Mouse (Mus musculus) midbrain, embryonic 11.5 days (tissue): Measurements from ENCODE around the gene Folr1. TPM values are rescaled to one million over a fixed set of nuclear protein-coding genes. Genes with fewer than 3 reads are reported as not detected.

ENCODE experiments used
- ATAC-seq: fragments of 200-750 bp; cut with Nextera tagmentation; 2 replicates; pipeline ENCODE4 v1.8.0; 2017; ENCODE audit warnings: moderate TSS enrichment, moderate library complexity; ENCODE audit not compliant: low FRiP score
- DNase-seq: peaks from one replicate; pipeline ENCODE4 v3.0.0; 2015; ENCODE audit warnings: low spot score; ENCODE audit errors: missing footprints
- H3K27ac ChIP-seq: fragments of 300-500 bp; sonication (generic); 2 replicates; pipeline ENCODE4 v1.5.1; 2014; ENCODE audit warnings: low read depth, low read length
- H3K27me3 ChIP-seq: fragments of 300-500 bp; sonication (generic); 2 replicates; pipeline ENCODE4 v1.6.1; 2014; ENCODE audit warnings: mild to moderate bottlenecking, low read length, moderate library complexity, mixed read lengths; ENCODE audit not compliant: control insufficient read depth, insufficient read depth
- H3K36me3 ChIP-seq: fragments of 300-500 bp; sonication (generic); 2 replicates; pipeline ENCODE4 v1.6.1; 2014; ENCODE audit warnings: mild to moderate bottlenecking, low read length, moderate library complexity, mixed read lengths; ENCODE audit not compliant: control insufficient read depth, insufficient read depth
- H3K4me1 ChIP-seq: fragments of 300-500 bp; sonication (generic); 2 replicates; pipeline ENCODE4 v1.6.1; 2014; ENCODE audit warnings: low read length; ENCODE audit not compliant: control insufficient read depth, insufficient read depth
- H3K4me2 ChIP-seq: fragments of 300-500 bp; sonication (generic); 2 replicates; pipeline ENCODE4 v1.6.1; 2014; ENCODE audit warnings: mild to moderate bottlenecking, moderate library complexity
- H3K4me3 ChIP-seq: fragments of 300-500 bp; sonication (generic); 2 replicates; pipeline ENCODE4 v1.5.1; 2014; ENCODE audit warnings: low read depth, low read length
- H3K9ac ChIP-seq: fragments of 300-500 bp; sonication (generic); 2 replicates; pipeline ENCODE4 v1.6.1; 2014; ENCODE audit warnings: low read length
- H3K9me3 ChIP-seq: fragments of 300-500 bp; sonication (generic); 2 replicates; pipeline ENCODE4 v1.6.1; 2016; ENCODE audit warnings: low read length; ENCODE audit not compliant: control insufficient read depth
- WGBS: fragments of 180-500 bp; shearing (Covaris S2); extraction: QIAGEN DNeasy Blood & Tissue Kit; methylation state at CpG from one replicate; pipeline ENCODE4 v1.1.7; 2014; 5-methylcytosine and 5-hydroxymethylcytosine counted together
- polyA plus RNA-seq: library from polyadenylated mRNA; unstranded; fragments of >200 nt; fragmentation: Nextera tagmentation; extraction: Ambion mirVana; gene quantifications from 2 replicates; pipeline ENCODE4 v1.2.1, GENCODE M21; 2014

Folr1 gene
- polyA plus RNA-seq = 11.6 and 12.4 TPM in 2 replicates

DNA sequence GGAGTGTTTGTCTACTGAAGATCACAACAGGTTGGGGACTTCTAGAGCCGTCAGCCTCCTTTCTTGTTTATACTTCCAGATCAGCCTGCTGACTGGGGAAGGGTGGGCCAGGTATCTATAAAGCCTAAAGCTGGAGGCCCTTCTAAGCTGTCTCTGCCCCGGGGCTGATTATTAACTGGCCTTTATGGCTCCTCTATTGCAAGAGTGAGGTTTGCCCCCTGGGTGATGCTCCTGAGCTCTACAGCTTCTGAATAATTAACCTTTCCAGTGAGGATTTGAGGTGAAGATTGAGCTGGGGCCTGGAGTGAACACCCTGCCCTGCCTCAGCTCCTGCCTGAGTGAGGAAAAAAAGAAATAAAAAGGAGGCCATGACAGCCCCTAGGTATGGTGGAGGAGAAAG lies at the start of gene Folr1:
Gene Folr1 (minus strand): TSS at position 160 of the 400 bp plus-strand sequence.
- Histone ChIP-seq H3K4me2 (no peak within 1 kb of the TSS), H3K4me1 (peaks cover 9% of the 10 kb centered on the region; the same call in 1 of the 2 replicates), H3K27ac (no peak within 1 kb of the TSS), H3K9ac (no peak within 1 kb of the TSS), H3K27me3 (no peaks in the 10 kb centered on the region), H3K9me3 (no peaks in the 10 kb centered on the region), H3K36me3 (no peaks in the 10 kb centered on the region), H3K4me3 (no peak within 1 kb of the TSS)
- WGBS = 85% methylated on average over 2 of the region's 2 CpGs
- DNase-seq = no peak
- no peak for ATAC-seq

DNA sequence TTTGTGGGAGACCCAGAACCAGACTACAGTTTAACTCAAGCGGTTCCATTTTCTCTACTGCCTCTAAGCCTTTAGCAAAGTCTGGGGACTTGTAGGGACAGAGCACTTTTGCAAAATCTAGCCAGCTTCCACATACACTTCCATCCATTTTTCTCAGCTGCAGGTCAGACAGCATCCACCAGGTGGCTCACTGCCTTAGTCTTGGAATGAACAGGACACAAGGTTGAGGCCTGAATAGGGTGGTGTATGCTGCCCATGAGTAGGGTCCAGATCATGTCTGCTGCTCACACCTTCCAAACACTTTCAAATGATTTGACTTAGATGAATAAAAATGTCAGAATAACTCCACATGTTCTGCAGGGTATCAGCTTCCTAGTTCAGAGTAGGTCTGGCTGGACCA lies 47.5 kb upstream of the Folr1 start:
- peaks cover 4% of the 10 kb centered on the region for H3K36me3 ChIP-seq
- H3K27me3 ChIP-seq = no peaks in the 10 kb centered on the region
- H3K4me2 ChIP-seq = no peak overlapping the region
- no peak overlapping the region for H3K4me3 ChIP-seq
- H3K4me1 ChIP-seq = no peaks in the 10 kb centered on the region
- DNase-seq = peak; percentile 96
- ATAC-seq = peak; percentile 82
- H3K9me3 ChIP-seq = no peaks in the 10 kb centered on the region
- no peak overlapping the region for H3K27ac ChIP-seq
- 11% methylated on average over 1 of the region's 1 CpGs for WGBS
- no peak overlapping the region for H3K9ac ChIP-seq

DNA sequence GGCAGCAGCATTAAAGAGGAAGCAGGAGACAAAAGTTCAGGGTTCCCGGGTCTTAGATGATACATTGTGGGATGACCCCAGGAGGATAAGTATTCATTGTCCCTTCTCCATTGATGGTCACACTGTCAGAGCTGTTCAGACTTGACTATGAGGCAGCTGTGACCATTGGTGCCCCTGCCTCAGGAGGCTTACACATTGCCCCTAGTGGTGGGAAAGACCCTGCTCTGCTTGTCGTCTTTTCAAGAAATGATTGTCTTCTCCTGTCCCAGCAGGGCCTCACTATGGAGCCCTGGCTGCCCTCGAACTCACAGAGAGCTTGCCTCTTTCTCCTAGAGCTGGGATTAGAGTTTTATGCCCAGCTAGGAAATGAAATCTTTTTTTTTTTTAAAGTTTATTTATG lies 41.4 kb upstream of the Folr1 start:
- Histone ChIP-seq H3K4me3 (no peak overlapping the region), H3K27ac (no peak overlapping the region), H3K27me3 (no peaks in the 10 kb centered on the region), H3K36me3 (peaks cover 20% of the 10 kb centered on the region), H3K9ac (no peak overlapping the region), H3K4me2 (no peak overlapping the region), H3K9me3 (no peaks in the 10 kb centered on the region), H3K4me1 (peaks cover 4% of the 10 kb centered on the region)
- DNase-seq = peak; percentile 78
- WGBS = 61% methylated on average over 3 of the region's 3 CpGs
- no peak for ATAC-seq

DNA sequence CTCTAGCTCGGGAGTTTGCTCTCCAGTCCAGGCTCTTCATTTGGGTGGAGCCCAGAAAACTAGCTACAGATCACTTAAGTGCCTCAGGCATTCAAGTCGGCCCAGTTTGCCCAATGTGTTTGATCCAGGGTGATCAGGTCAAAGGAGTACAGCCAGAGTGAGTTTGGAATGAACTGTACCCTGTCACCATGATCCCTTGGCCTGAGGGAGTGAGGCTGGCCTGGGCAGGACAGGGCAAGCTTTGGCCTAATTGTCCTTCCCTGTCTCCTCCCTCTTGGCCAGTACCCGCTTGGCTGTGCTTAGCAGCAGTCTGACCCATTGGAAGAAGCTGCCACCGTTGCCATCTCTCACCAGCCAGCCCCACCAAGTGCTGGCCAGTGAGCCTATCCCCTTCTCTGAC lies 39.5 kb upstream of the Folr1 start:
- peaks cover 20% of the 10 kb centered on the region for H3K36me3 ChIP-seq
- no peaks in the 10 kb centered on the region for H3K27me3 ChIP-seq
- no peaks in the 10 kb centered on the region for H3K9me3 ChIP-seq
- no peak for ATAC-seq
- H3K4me2 ChIP-seq = no peak overlapping the region
- H3K4me3 ChIP-seq = no peak overlapping the region
- WGBS = 85% methylated on average over 4 of the region's 4 CpGs
- H3K4me1 ChIP-seq = peaks cover 12% of the 10 kb centered on the region
- H3K27ac ChIP-seq = no peak overlapping the region
- no peak for DNase-seq
- no peak overlapping the region for H3K9ac ChIP-seq

DNA sequence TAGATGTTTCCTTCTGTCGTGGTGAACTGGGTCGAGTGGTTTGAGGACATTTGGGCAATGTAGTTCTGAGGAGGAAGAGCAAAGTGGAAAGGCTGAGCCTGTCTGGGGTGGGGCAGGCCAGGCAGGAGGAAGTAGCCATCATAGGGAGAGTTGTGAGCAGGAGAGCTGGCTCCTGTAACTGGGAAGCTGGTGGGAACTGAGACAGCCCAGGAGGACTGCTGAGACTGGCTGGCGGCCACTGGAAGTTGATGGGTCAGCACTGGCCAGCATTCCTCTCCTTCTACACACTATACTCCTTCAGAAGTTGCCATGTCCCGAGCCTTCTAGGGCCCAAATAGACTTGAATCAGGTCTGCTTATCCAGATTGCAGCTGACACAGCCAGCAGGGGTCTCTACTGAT lies 37.8 kb upstream of the Folr1 start:
- Histone ChIP-seq H3K9ac (no peak overlapping the region), H3K27me3 (no peaks in the 10 kb centered on the region), H3K27ac (no peak overlapping the region), H3K4me2 (no peak overlapping the region), H3K4me1 (peaks cover 12% of the 10 kb centered on the region), H3K4me3 (no peak overlapping the region), H3K36me3 (peaks cover 19% of the 10 kb centered on the region), H3K9me3 (no peaks in the 10 kb centered on the region)
- DNase-seq = no peak
- whole genome bisulfite sequencing = 84% methylated on average over 4 of the region's 4 CpGs
- ATAC-seq = no peak

DNA sequence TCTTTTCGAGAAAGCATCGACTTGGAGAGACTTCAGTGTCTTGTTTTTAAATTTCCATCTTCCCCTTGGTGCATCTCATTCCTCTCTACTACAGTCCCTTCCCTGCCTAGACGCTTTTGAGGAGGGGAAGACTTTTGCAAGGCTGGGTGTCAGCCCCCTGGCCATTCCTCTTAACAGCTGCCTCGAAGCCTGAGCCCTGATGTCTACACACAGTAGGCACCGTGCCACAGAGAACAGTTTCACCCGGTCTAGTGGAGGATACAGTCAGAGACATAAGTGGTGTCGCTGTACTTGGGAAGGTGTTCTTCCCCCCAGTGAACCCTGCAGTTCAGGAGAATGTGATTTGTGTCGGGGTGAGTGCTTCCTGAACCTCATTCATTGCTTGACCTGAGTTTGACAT lies 36.1 kb upstream of the Folr1 start:
- WGBS = 80% methylated on average over 8 of the region's 8 CpGs
- Histone ChIP-seq H3K4me2 (peak overlapping the region; percentile 63), H3K9ac (peak overlapping the region; percentile 89), H3K27ac (no peak overlapping the region), H3K4me1 (peaks cover 12% of the 10 kb centered on the region), H3K9me3 (no peaks in the 10 kb centered on the region), H3K27me3 (no peaks in the 10 kb centered on the region), H3K4me3 (peak overlapping the region; percentile 80), H3K36me3 (peaks cover 10% of the 10 kb centered on the region; the same call in 1 of the 2 replicates)
- ATAC-seq = no peak
- peak; percentile 75 for DNase-seq

DNA sequence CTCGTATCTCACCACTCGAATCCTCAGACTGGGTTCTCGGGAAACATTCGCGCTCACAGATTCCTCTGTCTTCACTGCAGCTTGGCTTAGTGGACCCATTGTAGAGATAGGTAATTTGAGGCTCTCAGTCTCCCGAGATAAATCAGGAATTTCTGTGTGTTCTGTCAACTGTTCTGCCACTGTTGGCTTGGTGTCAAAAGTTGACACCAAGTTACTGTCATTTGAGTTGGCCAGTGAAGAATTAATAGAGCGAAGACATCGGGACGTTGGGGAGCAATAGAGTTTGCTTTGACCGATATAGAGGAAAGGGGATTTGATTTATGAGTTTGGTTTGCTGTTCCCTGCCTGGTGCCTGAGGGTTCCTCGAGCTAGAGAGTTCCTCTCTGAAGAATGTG lies 35.7 kb upstream of the Folr1 start, which contains the start of gene Tomt:
Gene Tomt (minus strand): TSS at position 73 of the 395 bp plus-strand sequence.
- Histone ChIP-seq H3K27ac (peak within 1 kb of the TSS; percentile 89), H3K9me3 (no peaks in the 10 kb centered on the region), H3K4me1 (peaks cover 12% of the 10 kb centered on the region), H3K4me3 (peak within 1 kb of the TSS; percentile 80), H3K27me3 (no peaks in the 10 kb centered on the region), H3K9ac (peak within 1 kb of the TSS; percentile 89), H3K36me3 (peaks cover 9% of the 10 kb centered on the region; the same call in 1 of the 2 replicates), H3K4me2 (peak within 1 kb of the TSS; percentile 63)
- no peak for ATAC-seq
- DNase-seq = no peak
- 20% methylated on average over 11 of the region's 11 CpGs for WGBS

DNA sequence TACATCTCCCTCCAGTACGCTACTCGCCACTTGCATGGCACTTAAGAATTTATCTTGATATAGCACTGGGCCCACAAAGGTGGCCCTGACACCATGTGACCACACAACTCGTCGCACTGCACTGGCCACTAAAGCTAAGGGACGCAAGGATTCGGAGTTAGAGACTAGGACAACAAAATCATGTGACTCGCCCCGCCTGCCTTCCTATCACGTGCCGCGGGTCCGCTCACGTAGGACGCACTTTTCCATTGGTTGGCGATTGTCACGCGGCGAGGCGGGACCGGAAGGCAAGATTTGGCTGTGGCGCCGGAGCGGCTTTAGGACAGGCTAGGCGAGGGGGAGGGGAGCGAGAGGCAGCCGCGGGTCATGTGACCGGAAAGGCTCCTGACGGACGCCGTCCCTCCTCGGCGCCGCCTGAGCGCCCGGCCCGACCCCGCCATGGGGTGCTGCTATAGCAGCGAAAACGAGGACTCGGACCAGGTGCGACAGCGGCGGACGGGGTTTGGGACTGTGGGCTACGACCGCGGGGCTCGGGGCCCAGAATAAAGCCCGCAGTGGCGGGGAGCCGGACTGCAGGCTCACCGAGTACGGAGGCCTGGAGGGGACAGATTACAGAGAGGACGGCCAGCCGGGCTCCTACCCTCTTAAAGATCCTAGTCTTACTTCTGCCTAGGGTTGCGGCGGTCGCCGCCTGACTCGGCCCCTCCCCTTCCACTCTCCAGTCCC lies 35.1 kb upstream of the Folr1 start, which contains the start of gene Lamtor1:
Gene Lamtor1 (plus strand): TSS at position 344 of the 726 bp plus-strand sequence.
- H3K27me3 ChIP-seq = no peaks in the 10 kb centered on the region
- peak within 1 kb of the TSS; percentile 63 for H3K4me2 ChIP-seq
- peak within 1 kb of the TSS; percentile 80 for H3K4me3 ChIP-seq
- WGBS = under 1% methylated on average over 60 of the region's 61 CpGs
- H3K9me3 ChIP-seq = no peaks in the 10 kb centered on the region
- peak within 1 kb of the TSS; percentile 89 for H3K27ac ChIP-seq
- peak; percentile 99 for DNase-seq
- H3K36me3 ChIP-seq = peaks cover 4% of the 10 kb centered on the region; the same call in 1 of the 2 replicates
- peaks cover 12% of the 10 kb centered on the region for H3K4me1 ChIP-seq
- peak; percentile 98 for ATAC-seq
- H3K9ac ChIP-seq = peak within 1 kb of the TSS; percentile 89

DNA sequence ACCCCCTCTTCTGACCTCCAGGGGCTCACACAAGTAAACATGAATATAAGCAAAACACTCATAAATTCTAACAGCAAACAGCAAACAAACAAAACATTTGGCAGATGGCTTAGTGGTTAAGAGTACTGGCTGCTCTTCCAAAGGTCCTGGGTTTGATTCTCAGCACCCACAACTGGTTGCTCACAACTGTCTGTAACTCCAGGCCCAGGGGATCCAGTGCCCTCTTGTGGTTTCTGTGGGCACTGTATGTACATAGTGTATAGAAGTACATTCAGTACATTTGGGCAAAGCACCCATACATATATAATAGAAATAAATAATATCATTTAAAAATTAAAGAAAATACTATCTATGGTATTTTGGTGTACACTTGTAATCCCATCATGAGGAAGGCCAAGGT lies 32.3 kb upstream of the Folr1 start:
- no peak overlapping the region for H3K4me3 ChIP-seq
- H3K27me3 ChIP-seq = no peaks in the 10 kb centered on the region
- H3K4me2 ChIP-seq = no peak overlapping the region
- ATAC-seq (no peak), DNase-seq (no peak)
- H3K27ac ChIP-seq = no peak overlapping the region
- peaks cover 12% of the 10 kb centered on the region for H3K4me1 ChIP-seq
- H3K9ac ChIP-seq = no peak overlapping the region
- H3K9me3 ChIP-seq = no peaks in the 10 kb centered on the region
- H3K36me3 ChIP-seq = no peaks in the 10 kb centered on the region
